In genomic region chr1:153665066-153665715, GRCm38 (mm10) we compare ENCODE assay signal across 9 mouse cellular contexts. TPM values are rescaled to one million over a fixed set of nuclear protein-coding genes. Genes with fewer than 3 reads are reported as not detected.
DNase-seq lines count a peak whose midpoint lies in the region; ATAC-seq and TF ChIP-seq lines count a peak whose summit lies in the region.
"Had no signal": no experiment of that assay in that cellular context is flagged by ENCODE, and none has a peak within 500 bp of the region (broad histone marks: within the 10 kb centered on the region; RNA-seq: fewer than 3 reads in every experiment).

No protein-coding gene starts in this region.

- H3K79me2 ChIP-seq in heart, adult 2 months (replicated peaks; ENCODE audit: control insufficient read depth, insufficient read depth, low read length), result no peaks in the 10 kb centered on the region

- peaks cover 23% of the 10 kb centered on the region for H3K27me3 ChIP-seq in heart, embryonic 15.5 days
- H3K27me3 ChIP-seq in heart, adult 2 months (ENCODE audit: control insufficient read depth, insufficient read depth, low read length), result no peaks in the 10 kb centered on the region
- no peaks in the 10 kb centered on the region for H3K27me3 ChIP-seq in forebrain, embryonic 15.5 days
- H3K27me3 ChIP-seq in limb, embryonic 15.5 days, result peaks cover 14% of the 10 kb centered on the region; the same call in 1 of the 2 replicates

- DNase-seq in heart, adult 2 months, result no peak
- peak; percentile 90 to 96 for DNase-seq in cerebellum, adult 18-20 months
- DNase-seq in right cerebral cortex, postnatal 36 days (ENCODE audit: low spot score in 2 of 2), result peak; percentile 53 to 64
- no peak for DNase-seq in spleen, postnatal 36 days (ENCODE audit: low spot score in 2 of 2)
- DNase-seq in T-cell, adult 2 months (ENCODE audit: low spot score), result no peak

- H3K4me3 ChIP-seq in heart, embryonic 15.5 days, result no peak overlapping the region
- no peak overlapping the region for H3K4me3 ChIP-seq in heart, adult 2 months
- peak overlapping the region; percentile 26 for H3K4me3 ChIP-seq in forebrain, embryonic 15.5 days
- no peak overlapping the region for H3K4me3 ChIP-seq in limb, embryonic 15.5 days

- peaks cover 35% of the 10 kb centered on the region for H3K4me1 ChIP-seq in heart, embryonic 15.5 days (replicated peaks)
- H3K4me1 ChIP-seq in heart, adult 2 months (ENCODE audit: control insufficient read depth, insufficient read depth, low read length), result no peaks in the 10 kb centered on the region
- peaks cover 74% of the 10 kb centered on the region for H3K4me1 ChIP-seq in forebrain, embryonic 15.5 days
- peaks cover 38% of the 10 kb centered on the region for H3K4me1 ChIP-seq in limb, embryonic 15.5 days

- TF ChIP-seq EP300 in heart, adult 2 months (IDR thresholded peaks at IDR 0.05; ENCODE audit: insufficient read depth, low read depth, low read length), result no peak

- TF ChIP-seq CTCF in heart, adult 2 months (IDR thresholded peaks at IDR 0.05), result no peak

- intact Hi-C loops in heart, adult 2 months (cut with DNase I), result no loop called here

- no peak for TF ChIP-seq POLR2A in heart, adult 2 months (IDR thresholded peaks at IDR 0.05; ENCODE audit: insufficient read depth, low read depth, low read length)

- H3K9ac ChIP-seq in heart, embryonic 15.5 days, result no peak overlapping the region
- H3K9ac ChIP-seq in heart, adult 2 months (ENCODE audit: low read depth, low read length), result no peak overlapping the region
- H3K9ac ChIP-seq in forebrain, embryonic 15.5 days (replicated peaks), result peak overlapping the region; percentile 45
- H3K9ac ChIP-seq in limb, embryonic 15.5 days, result no peak overlapping the region

- ATAC-seq in heart, embryonic 15.5 days (replicated peaks; ENCODE audit: insufficient number of reproducible peaks, insufficient read depth, low FRiP score, low read depth), result 0 out of 2 replicates have a peak, but pooled peaks have one; percentile 28
- peak; percentile 82 for ATAC-seq in forebrain, embryonic 15.5 days (replicated peaks)
- ATAC-seq in limb, embryonic 15.5 days (ENCODE audit: insufficient number of reproducible peaks, low FRiP score, low TSS enrichment, low read depth), result peak; percentile 33

- 0 out of 2 replicates have a peak overlapping the region, but pooled peaks have one; percentile 8 for H3K4me2 ChIP-seq in heart, embryonic 15.5 days
- H3K4me2 ChIP-seq in forebrain, embryonic 15.5 days (replicated peaks), result peak overlapping the region; percentile 43
- 0 out of 2 replicates have a peak overlapping the region, but pooled peaks have one; percentile 15 for H3K4me2 ChIP-seq in limb, embryonic 15.5 days

- H3K27ac ChIP-seq in heart, embryonic 15.5 days, result no peak overlapping the region
- no peak overlapping the region for H3K27ac ChIP-seq in heart, adult 2 months
- peak overlapping the region; percentile 89 for H3K27ac ChIP-seq in forebrain, embryonic 15.5 days (replicated peaks)
- H3K27ac ChIP-seq in limb, embryonic 15.5 days, result 0 out of 2 replicates have a peak overlapping the region, but pooled peaks have one; percentile 38
- H3K27ac ChIP-seq: macrophage had no signal

- no peaks in the 10 kb centered on the region for H3K36me3 ChIP-seq in heart, embryonic 15.5 days
- no peaks in the 10 kb centered on the region for H3K36me3 ChIP-seq in heart, adult 2 months (ENCODE audit: control insufficient read depth, insufficient read depth, low read length)
- H3K36me3 ChIP-seq in forebrain, embryonic 15.5 days, result no peaks in the 10 kb centered on the region
- no peaks in the 10 kb centered on the region for H3K36me3 ChIP-seq in limb, embryonic 15.5 days

- WGBS in heart, embryonic 15.5 days, result 18% methylated on average over 10 of the region's 10 CpGs
- WGBS in heart, adult 2 months, result 55% methylated on average over 10 of the region's 10 CpGs
- WGBS in forebrain, embryonic 15.5 days, result 2% methylated on average over 10 of the region's 10 CpGs
- WGBS in limb, embryonic 15.5 days, result 5% methylated on average over 10 of the region's 10 CpGs

- H3K9me3 ChIP-seq in heart, embryonic 15.5 days (replicated peaks), result no peaks in the 10 kb centered on the region
- H3K9me3 ChIP-seq in forebrain, embryonic 15.5 days, result no peaks in the 10 kb centered on the region
- H3K9me3 ChIP-seq in limb, embryonic 15.5 days, result no peaks in the 10 kb centered on the region

RNA-seq across cellular contexts. Expression of gene Rgs8, which starts 12.4 kb away (rescaled TPM):
- polyA plus RNA-seq in heart, embryonic 15.5 days (2015; fragmentation: Nextera tagmentation; extraction: Ambion mirVana), result 0.19 and 0.24 TPM in 2 replicates
- not detected for total RNA-seq in heart, adult 2 months (2021)
- polyA plus RNA-seq in heart, adult 2 months (2012; rRNA removed), result 0.06 TPM in 2 replicates
- 19.2 and 19.7 TPM in 2 replicates for polyA plus RNA-seq in forebrain, embryonic 15.5 days (2015; fragmentation: Nextera tagmentation; extraction: Ambion mirVana)
- 0.61 and 0.91 TPM in 2 replicates for polyA plus RNA-seq in limb, embryonic 15.5 days (2015; fragmentation: Nextera tagmentation; extraction: Ambion mirVana)
- polyA plus RNA-seq: macrophage had no signal

Comparison
In these comparisons a context has a peak if more than half of its experiments do, and no peak if none do; other contexts are left out.
1. ATAC-seq: peak in every context shown above with its lines; median percentile 82 in forebrain, embryonic 15.5 days; 33 in limb, embryonic 15.5 days; 28 in heart, embryonic 15.5 days.
2. H3K27ac ChIP-seq: peak in forebrain, embryonic 15.5 days (single experiment) and limb, embryonic 15.5 days (single experiment); none in heart, embryonic 15.5 days (single experiment) and heart, adult 2 months (single experiment).
3. DNase-seq: peak in cerebellum, adult 18-20 months (2 of 2) and right cerebral cortex, postnatal 36 days (2 of 2); none in heart, adult 2 months (0 of 2), spleen, postnatal 36 days (0 of 2) and T-cell, adult 2 months (single experiment).
4. RNA of gene Rgs8, which starts 12.4 kb away (polyA plus RNA-seq): 19.2 to 19.7 TPM in forebrain, embryonic 15.5 days; 0.61 to 0.91 TPM in limb, embryonic 15.5 days, 0.19 to 0.24 TPM in heart, embryonic 15.5 days and 0.06 TPM in heart, adult 2 months; every median in the first group is over 10 times any median in the second.
5. Peak in every context shown above with its lines, with median percentiles within 50 percentile points of each other: H3K4me2 ChIP-seq.